Mouse (Mus musculus) CH12.LX (cell line): ENCODE results near the gene Slc44a5. TPM values are rescaled to one million over a fixed set of nuclear protein-coding genes. Genes with fewer than 3 reads are reported as not detected.

ENCODE experiments used
- DNase-seq: peaks from one replicate; pipeline ENCODE4 v3.0.0-alpha.2; 2013; ENCODE audit errors: extremely low read depth
- H3K27ac ChIP-seq: 2 replicates; pipeline ENCODE4 v1.5.1; 2012; ENCODE audit warnings: low read depth, mild to moderate bottlenecking, control low read depth, moderate library complexity; ENCODE audit not compliant: insufficient read depth
- H3K27me3 ChIP-seq: replicated peaks from 2 replicates; pipeline ENCODE3; 2012; ENCODE audit warnings: inconsistent platforms
- H3K36me3 ChIP-seq, 2 experiments: replicated peaks in 1 of 2; 2 replicates each; pipeline versions ENCODE3 to v1.6.1; 2012; ENCODE audit warnings: inconsistent platforms in 1 of 2, low read length in 1 of 2, mild to moderate bottlenecking in 1 of 2, mixed read lengths in 1 of 2, moderate library complexity in 1 of 2; ENCODE audit not compliant: control insufficient read depth in 1 of 2, insufficient read depth in 1 of 2
- H3K4me1 ChIP-seq, 2 experiments: 2 replicates each; pipeline ENCODE4 v1.6.1; 2012; ENCODE audit warnings: inconsistent platforms in 1 of 2, moderate library complexity in 1 of 2; ENCODE audit not compliant: insufficient read depth in 2 of 2, control insufficient read depth in 1 of 2
- H3K4me2 ChIP-seq: 2 replicates; pipeline ENCODE4 v1.6.1; 2012; ENCODE audit warnings: low read depth, mild to moderate bottlenecking, control low read depth; ENCODE audit not compliant: poor library complexity, insufficient read depth, severe bottlenecking
- H3K4me3 ChIP-seq, 3 experiments: fragments of 150-350 bp in 1 of 3; sonication (generic) in 1 of 3; replicated peaks in 1 of 3; 2 replicates each; pipeline versions ENCODE3 to v1.5.1; 2011 to 2012; ENCODE audit warnings: low read depth in 2 of 3, low read length in 2 of 3, mild to moderate bottlenecking in 2 of 3, moderate library complexity in 2 of 3, control low read depth in 1 of 3, improper control_type of control experiment in 1 of 3, inconsistent platforms in 1 of 3, mixed read lengths in 1 of 3; ENCODE audit not compliant: poor library complexity in 1 of 3
- H3K79me2 ChIP-seq: replicated peaks from 2 replicates; pipeline ENCODE4 v1.6.1; 2012; ENCODE audit warnings: mild to moderate bottlenecking, moderate library complexity; ENCODE audit not compliant: control insufficient read depth, poor library complexity, insufficient read depth, severe bottlenecking; ENCODE audit errors: extremely low read depth
- H3K9ac ChIP-seq: 2 replicates; pipeline ENCODE4 v1.6.1; 2012; ENCODE audit warnings: low read depth, mild to moderate bottlenecking, control low read depth, moderate library complexity; ENCODE audit not compliant: insufficient read depth
- H3K9me3 ChIP-seq: replicated peaks from 2 replicates; pipeline ENCODE3; 2012; ENCODE audit warnings: low read length, inconsistent platforms, mixed read lengths
- BHLHE40 ChIP-seq: IDR thresholded peaks from 2 replicates; pipeline ENCODE4 v1.6.1; 2011; ENCODE audit warnings: mild to moderate bottlenecking, low read depth, low read length, improper control_type of control experiment
- CHD2 ChIP-seq: IDR thresholded peaks from 2 replicates; pipeline ENCODE4 v1.6.1; 2011; ENCODE audit warnings: low read length, improper control_type of control experiment
- CTCF ChIP-seq, 2 experiments: IDR thresholded peaks in 1 of 2; conservative IDR thresholded peaks in 1 of 2; 2 replicates each; pipeline ENCODE4 v1.5.1; 2011 to 2012; ENCODE audit warnings: low read depth in 2 of 2, low read length in 2 of 2, improper control_type of control experiment in 1 of 2, inconsistent platforms in 1 of 2, mild to moderate bottlenecking in 1 of 2, moderate library complexity in 1 of 2
- EP300 ChIP-seq: IDR thresholded peaks from 2 replicates; pipeline ENCODE4 v1.6.1; 2011; ENCODE audit warnings: low read length, improper control_type of control experiment
- ETS1 ChIP-seq: conservative IDR thresholded peaks from 2 replicates; pipeline ENCODE4 v1.6.1; 2012; ENCODE audit warnings: low read depth, mild to moderate bottlenecking, inconsistent platforms, low read length, improper control_type of control experiment, moderate library complexity
- IRF4 ChIP-seq: IDR thresholded peaks from 2 replicates; pipeline ENCODE4 v1.6.1; 2014; ENCODE audit warnings: low read depth, mild to moderate bottlenecking, inconsistent platforms, low read length, improper control_type of control experiment
- JUN ChIP-seq: IDR thresholded peaks from 2 replicates; pipeline ENCODE4 v1.6.1; 2011; ENCODE audit warnings: low read depth, mild to moderate bottlenecking, low read length, improper control_type of control experiment, moderate library complexity; ENCODE audit not compliant: insufficient read depth
- MAX ChIP-seq: IDR thresholded peaks from 2 replicates; pipeline ENCODE4 v1.6.1; 2011; ENCODE audit warnings: low read length, improper control_type of control experiment
- MAZ ChIP-seq: IDR thresholded peaks from 2 replicates; pipeline ENCODE4 v1.6.1; 2012; ENCODE audit warnings: low read depth, mild to moderate bottlenecking, inconsistent platforms, low read length, improper control_type of control experiment, moderate library complexity
- MEF2A ChIP-seq: IDR thresholded peaks from 2 replicates; pipeline ENCODE4 v1.6.1; 2014; ENCODE audit warnings: low read depth, mild to moderate bottlenecking, inconsistent platforms, low read length, improper control_type of control experiment, borderline replicate concordance
- SIN3A ChIP-seq: IDR thresholded peaks from 2 replicates; pipeline ENCODE4 v1.6.1; 2012; ENCODE audit warnings: low read length, improper control_type of control experiment, inconsistent platforms
- SMC3 ChIP-seq: IDR thresholded peaks from 2 replicates; pipeline ENCODE4 v1.6.1; 2011; ENCODE audit warnings: low read depth, low read length, improper control_type of control experiment
- TCF12 ChIP-seq: IDR thresholded peaks from 2 replicates; pipeline ENCODE4 v1.6.1; 2014; ENCODE audit warnings: low read depth, mild to moderate bottlenecking, inconsistent platforms, low read length, improper control_type of control experiment
- USF1 ChIP-seq: IDR thresholded peaks from 2 replicates; pipeline ENCODE4 v1.6.1; 2014; ENCODE audit warnings: low read depth, mild to moderate bottlenecking, inconsistent platforms, low read length, improper control_type of control experiment
- ZMIZ1 ChIP-seq: IDR thresholded peaks from 2 replicates; pipeline ENCODE4 v1.6.1; 2012; ENCODE audit warnings: low read depth, mild to moderate bottlenecking, inconsistent platforms, low read length, improper control_type of control experiment
- dilution Hi-C: fragments of 300-500 bp; cut with MboI; formaldehyde crosslinking; loops from 2 replicates; pipeline ENCODE4 v1.14.3; 2020; ENCODE audit warnings: low sequenced_read_pairs; ENCODE audit not compliant: extremely low pct_unique_long_range_greater_than_20kb, extremely low pct_ligation_motif_present
- in situ Hi-C: fragments of 300-500 bp; cut with MboI; formaldehyde crosslinking; loops from 3 replicates; pipeline ENCODE4 v1.14.3; 2019; ENCODE audit warnings: low sequenced_read_pairs, low pct_ligation_motif_present, low pct_unique_long_range_greater_than_20kb, mixed read lengths
- polyA plus RNA-seq: library from polyadenylated mRNA; unstranded; fragments of >175 nt; gene quantifications from 2 replicates; pipeline ENCODE4 v1.2.1, GENCODE M21; 2012; ENCODE audit warnings: low read depth; ENCODE audit not compliant: insufficient read length
- total RNA-seq, 2 experiments: library from RNA; depleted of rRNA; stranded (reverse); fragments of 300-350 nt in 1 of 2; fragments of >200 nt in 1 of 2; gene quantifications; 2 replicates each; pipeline ENCODE4 v1.2.3; 2012 to 2014

Slc44a5 gene
- total and polyA plus RNA-seq, 3 experiments, result not detected

DNA sequence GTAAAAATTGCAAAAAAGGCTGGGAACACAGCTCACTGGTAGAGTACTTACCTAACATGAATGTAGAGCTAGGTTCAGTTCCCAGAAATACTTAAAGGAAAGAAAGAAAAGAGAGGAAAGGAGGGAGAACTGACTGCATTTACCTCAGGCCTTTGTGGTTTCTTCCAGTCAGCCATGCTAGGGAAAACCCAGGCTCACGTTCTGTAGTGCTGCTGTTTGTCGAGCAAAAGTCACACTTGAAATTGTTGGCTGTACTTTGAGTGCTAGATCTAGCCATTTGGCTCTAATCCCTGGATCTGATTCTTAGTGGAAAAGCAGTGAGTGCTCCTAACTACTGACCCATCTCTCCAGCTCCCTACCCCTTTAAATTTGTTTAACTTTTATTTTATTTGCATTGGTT, 25.1 kb upstream of the Slc44a5 start:
- no peak for DNase-seq
- H3K79me2 ChIP-seq, result peaks cover 1% of the 10 kb centered on the region; the same call in 1 of the 2 replicates
- H3K36me3 ChIP-seq, result no peaks in the 10 kb centered on the region
- H3K9ac ChIP-seq, result no peak overlapping the region
- in situ Hi-C loops (no loop called here), dilution Hi-C loops (no loop called here)
- H3K27me3 ChIP-seq, result peaks cover 1% of the 10 kb centered on the region
- H3K4me3 ChIP-seq, result no peak overlapping the region
- TF ChIP-seq BHLHE40, result peak; percentile 61
- TF ChIP-seq CTCF (conservative IDR thresholded peaks at IDR 0.05 in 1 of 2, IDR thresholded peaks at IDR 0.05 in 1 of 2; ENCODE audit: low read depth in 2 of 2, low read length in 2 of 2), result no peak
- H3K27ac ChIP-seq, result no peak overlapping the region
- H3K4me1 ChIP-seq, result peaks cover 3 to 23% of the 10 kb centered on the region in 2 experiments; a peak in 2 of 4 replicates
- no peak overlapping the region for H3K4me2 ChIP-seq
- peaks cover 2% of the 10 kb centered on the region for H3K9me3 ChIP-seq

DNA sequence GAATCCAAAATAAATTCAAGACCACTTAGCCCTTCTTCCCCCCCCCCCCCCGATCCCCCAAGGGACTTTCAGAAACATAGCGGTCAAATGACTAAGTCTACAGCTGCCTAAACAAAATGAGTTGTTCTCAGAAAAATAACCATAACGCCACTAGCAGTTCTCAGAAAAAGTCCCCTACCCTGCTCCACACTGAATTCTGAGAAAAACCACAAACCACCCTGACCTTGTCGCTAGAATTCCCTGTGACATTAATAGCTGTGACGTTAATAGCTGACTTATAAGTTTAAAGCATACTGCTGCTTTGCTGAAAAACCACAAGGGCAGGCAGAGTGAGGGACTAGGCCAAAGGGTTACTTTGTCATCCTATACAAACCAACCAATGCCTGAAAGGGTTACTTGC, 15.3 kb upstream of the Slc44a5 start:
- H3K9ac ChIP-seq, result no peak overlapping the region
- no peak overlapping the region for H3K4me3 ChIP-seq
- H3K9me3 ChIP-seq, result peaks cover 14% of the 10 kb centered on the region
- no peak overlapping the region for H3K4me2 ChIP-seq
- dilution Hi-C loops, result no loop called here
- no peaks in the 10 kb centered on the region for H3K27me3 ChIP-seq
- peak; percentile 96 for DNase-seq
- no peak overlapping the region for H3K27ac ChIP-seq
- H3K36me3 ChIP-seq, result no peaks in the 10 kb centered on the region
- peak; percentile 62; the same call in 1 of the 2 replicates for TF ChIP-seq CHD2
- peak; percentile 90 for TF ChIP-seq MEF2A
- TF ChIP-seq IRF4, result no peak; the same call in 1 of the 2 replicates
- no peak for TF ChIP-seq USF1
- no peak for TF ChIP-seq SMC3
- peak; percentile 12; the same call in 1 of the 2 replicates for TF ChIP-seq MAX
- peak; percentile 50 for TF ChIP-seq BHLHE40
- TF ChIP-seq ZMIZ1, result 0 out of 2 replicates have a peak, but pooled peaks have one; percentile 23
- TF ChIP-seq TCF12, result peak; percentile 76; the same call in 1 of the 2 replicates
- peak; percentile 52; the same call in 1 of the 2 replicates for TF ChIP-seq SIN3A
- TF ChIP-seq JUN, result peak; percentile 25; the same call in 1 of the 2 replicates
- TF ChIP-seq ETS1, result peak; percentile 80
- peak; percentile 68; the same call in 1 of the 2 replicates for TF ChIP-seq MAZ
- TF ChIP-seq EP300, result peak; percentile 92
- H3K4me1 ChIP-seq, result peaks cover 8 to 67% of the 10 kb centered on the region in 2 experiments
- in situ Hi-C loops, result no loop called here
- no peaks in the 10 kb centered on the region for H3K79me2 ChIP-seq
